Mouse (Mus musculus) lung, embryonic 16.5 days (tissue): ENCODE data around the gene Tcf7l1. TPM values are rescaled to one million over a fixed set of nuclear protein-coding genes. Genes with fewer than 3 reads are reported as not detected.

Experiments used
- ATAC-seq: fragments of 200-750 bp; cut with Nextera tagmentation; 2 replicates; pipeline ENCODE4 v1.8.0; 2017; ENCODE audit warnings: low read depth, mild to moderate bottlenecking, moderate library complexity
- H3K27ac ChIP-seq: fragments of 300-500 bp; sonication (generic); 2 replicates; pipeline ENCODE4 v1.5.1; 2014; ENCODE audit warnings: mild to moderate bottlenecking, control low read depth, low read length
- H3K27me3 ChIP-seq: fragments of 300-500 bp; sonication (generic); 2 replicates; pipeline ENCODE4 v1.6.1; 2014; ENCODE audit warnings: low read depth, low read length, mixed read lengths; ENCODE audit not compliant: control insufficient read depth, insufficient read depth
- H3K36me3 ChIP-seq: fragments of 300-500 bp; sonication (generic); 2 replicates; pipeline ENCODE4 v1.6.1; 2014; ENCODE audit warnings: low read length; ENCODE audit not compliant: control insufficient read depth, insufficient read depth
- H3K4me1 ChIP-seq: fragments of 300-500 bp; sonication (generic); replicated peaks from 2 replicates; pipeline ENCODE4 v1.6.1; 2014; ENCODE audit warnings: low read length, mixed read lengths; ENCODE audit not compliant: control insufficient read depth, insufficient read depth
- H3K4me2 ChIP-seq: fragments of 300-500 bp; sonication (generic); 2 replicates; pipeline ENCODE4 v1.6.1; 2014; ENCODE audit warnings: low read depth, low read length, control low read depth
- H3K4me3 ChIP-seq: fragments of 300-500 bp; sonication (generic); 2 replicates; pipeline ENCODE4 v1.5.1; 2014; ENCODE audit warnings: mild to moderate bottlenecking, low read length, control low read depth
- H3K9ac ChIP-seq: fragments of 300-500 bp; sonication (generic); 2 replicates; pipeline ENCODE4 v1.6.1; 2014; ENCODE audit warnings: low read length, control low read depth
- H3K9me3 ChIP-seq: fragments of 300-500 bp; sonication (generic); 2 replicates; pipeline ENCODE4 v1.6.1; 2016; ENCODE audit warnings: low read length; ENCODE audit not compliant: control insufficient read depth
- WGBS: fragments of 180-500 bp; shearing (Covaris S2); extraction: QIAGEN DNeasy Blood & Tissue Kit; methylation state at CpG from one replicate; pipeline ENCODE4 v1.1.7; 2014; 5-methylcytosine and 5-hydroxymethylcytosine counted together
- polyA plus RNA-seq: library from polyadenylated mRNA; unstranded; fragments of >200 nt; fragmentation: Nextera tagmentation; extraction: Ambion mirVana; gene quantifications from 2 replicates; pipeline ENCODE4 v1.2.1, GENCODE M21; 2015

Gene Tcf7l1
- polyA plus RNA-seq, 1 experiment from 2014 or later = 31.9 TPM

DNA sequence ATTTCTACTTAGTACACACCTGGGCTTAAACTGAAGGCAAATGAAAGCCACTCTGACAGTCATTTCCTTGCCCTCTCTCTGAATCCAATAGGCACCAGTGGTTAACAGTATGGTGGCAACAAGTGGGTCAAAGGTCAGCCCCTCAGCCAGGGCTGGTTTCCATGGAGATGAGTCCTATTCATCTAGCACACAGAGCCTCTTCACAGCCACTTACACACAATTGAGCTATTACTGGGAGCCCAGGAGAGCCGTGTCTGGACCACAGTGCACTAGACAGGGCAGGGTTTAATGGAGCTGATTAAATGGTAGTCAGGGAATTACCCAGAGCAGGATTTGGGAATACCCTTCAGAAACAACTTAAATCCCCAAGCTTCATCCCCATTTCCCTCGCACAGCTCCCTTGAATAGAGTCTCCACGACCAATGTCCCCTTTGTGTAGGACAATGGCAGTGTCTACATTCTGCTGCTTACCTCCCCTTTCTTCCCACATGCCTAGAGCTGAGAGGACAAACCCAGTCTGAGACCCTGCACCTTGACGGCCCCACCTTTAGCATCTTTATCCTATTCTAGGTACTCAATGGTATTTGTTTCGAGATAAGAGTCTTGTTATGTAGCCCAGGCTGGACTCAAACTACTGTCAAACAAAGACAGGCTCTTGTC is 89.5 kb downstream of the Tcf7l1 start:
- Histone ChIP-seq H3K4me2 (no peak overlapping the region), H3K9ac (no peak overlapping the region), H3K36me3 (no peaks in the 10 kb centered on the region), H3K27ac (no peak overlapping the region), H3K9me3 (no peaks in the 10 kb centered on the region), H3K4me1 (peaks cover 25% of the 10 kb centered on the region), H3K4me3 (no peak overlapping the region), H3K27me3 (no peaks in the 10 kb centered on the region)
- ATAC-seq = peak; percentile 20; the same call in 1 of the 2 replicates
- WGBS = 63% methylated on average over 5 of the region's 5 CpGs

- Histone ChIP-seq H3K36me3 (no peaks in the 10 kb centered on the region), H3K9me3 (no peaks in the 10 kb centered on the region), H3K27me3 (no peaks in the 10 kb centered on the region), H3K4me1 (peaks cover 34% of the 10 kb centered on the region), H3K27ac (no peak overlapping the region), H3K4me3 (no peak overlapping the region), H3K9ac (no peak overlapping the region), H3K4me2 (no peak overlapping the region)
- ATAC-seq = no peak
- 91% methylated on average over 5 of the region's 5 CpGs for WGBS
These were observed 90.5 kb downstream of the Tcf7l1 start for GRCm38 (mm10) chr6:72698559-72698958.

- Histone ChIP-seq H3K36me3 (no peaks in the 10 kb centered on the region), H3K9ac (no peak overlapping the region), H3K27ac (no peak overlapping the region), H3K4me2 (no peak overlapping the region), H3K9me3 (no peaks in the 10 kb centered on the region), H3K27me3 (no peaks in the 10 kb centered on the region), H3K4me3 (no peak overlapping the region), H3K4me1 (peaks cover 47% of the 10 kb centered on the region)
- no peak for ATAC-seq
- 18% methylated on average over 11 of the region's 11 CpGs for WGBS
These were observed 92.3 kb downstream of the Tcf7l1 start for GRCm38 (mm10) chr6:72696601-72697335.

DNA sequence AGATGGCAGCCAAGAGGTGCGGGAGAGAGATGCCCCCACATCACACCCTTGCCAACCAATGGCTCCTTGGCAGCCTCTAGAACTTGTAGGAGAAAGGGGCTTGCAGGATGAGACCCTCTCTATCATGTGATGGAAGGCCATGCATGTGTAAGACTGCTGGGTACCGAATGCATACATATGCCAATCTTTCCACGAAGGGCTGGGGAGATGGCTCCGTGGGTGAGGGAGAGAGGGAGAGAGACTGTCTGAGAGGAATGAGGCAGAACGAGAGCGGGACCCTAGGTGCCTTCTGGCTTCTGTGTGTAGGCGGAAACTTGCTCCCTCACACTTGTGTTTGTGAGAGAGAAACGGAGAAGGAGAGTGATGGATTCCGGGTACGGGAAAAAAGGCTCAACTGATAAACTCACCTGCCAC is 94.3 kb downstream of the Tcf7l1 start:
- Histone ChIP-seq H3K27me3 (no peaks in the 10 kb centered on the region), H3K4me2 (no peak overlapping the region), H3K4me1 (peaks cover 66% of the 10 kb centered on the region), H3K27ac (peak overlapping the region; percentile 44; the same call in 1 of the 2 replicates), H3K36me3 (no peaks in the 10 kb centered on the region), H3K4me3 (no peak overlapping the region), H3K9me3 (no peaks in the 10 kb centered on the region), H3K9ac (no peak overlapping the region)
- ATAC-seq = no peak
- 31% methylated on average over 10 of the region's 10 CpGs for whole genome bisulfite sequencing

DNA sequence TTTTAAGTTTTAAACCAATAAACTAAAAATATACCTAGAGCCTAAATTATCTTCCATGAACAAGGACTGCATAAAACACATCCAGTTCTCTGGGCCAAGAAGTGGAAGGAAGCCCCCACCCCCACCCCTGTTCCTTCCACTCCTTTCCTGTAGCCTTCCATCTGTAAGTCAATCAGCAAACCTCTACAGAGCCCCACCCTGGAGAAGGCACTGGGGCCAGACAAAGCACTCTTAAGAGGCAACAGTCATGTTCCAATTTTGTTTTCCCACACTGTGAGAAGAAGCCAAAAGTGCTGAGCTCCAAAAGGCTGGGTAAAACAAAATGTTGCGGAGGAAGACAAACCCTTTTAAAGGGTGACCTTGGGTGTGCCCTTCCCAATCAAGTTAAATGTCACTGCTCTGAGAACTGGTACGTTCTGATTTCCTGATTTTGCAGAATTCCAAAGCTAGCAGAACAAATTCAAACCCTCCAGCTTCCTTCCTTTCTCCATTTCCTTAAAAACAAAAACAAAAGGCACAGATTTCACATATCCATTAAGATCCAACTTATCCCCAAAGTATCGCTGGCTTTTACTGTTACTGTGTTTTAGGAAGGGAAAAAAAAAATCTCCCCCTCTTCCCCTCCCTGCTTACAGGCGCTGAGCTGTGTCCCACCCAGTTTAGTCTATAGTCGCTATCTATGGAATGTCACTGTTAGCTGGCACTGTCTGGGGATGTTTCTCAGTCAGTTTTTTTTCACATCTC is 94.8 kb downstream of the Tcf7l1 start:
- ATAC-seq = no peak
- no peaks in the 10 kb centered on the region for H3K36me3 ChIP-seq
- H3K4me2 ChIP-seq = no peak overlapping the region
- H3K4me1 ChIP-seq = peaks cover 68% of the 10 kb centered on the region
- peak overlapping the region; percentile 44 for H3K27ac ChIP-seq
- no peak overlapping the region for H3K9ac ChIP-seq
- WGBS = 19% methylated on average over 5 of the region's 5 CpGs
- no peaks in the 10 kb centered on the region for H3K27me3 ChIP-seq
- H3K4me3 ChIP-seq = no peak overlapping the region
- H3K9me3 ChIP-seq = no peaks in the 10 kb centered on the region

DNA sequence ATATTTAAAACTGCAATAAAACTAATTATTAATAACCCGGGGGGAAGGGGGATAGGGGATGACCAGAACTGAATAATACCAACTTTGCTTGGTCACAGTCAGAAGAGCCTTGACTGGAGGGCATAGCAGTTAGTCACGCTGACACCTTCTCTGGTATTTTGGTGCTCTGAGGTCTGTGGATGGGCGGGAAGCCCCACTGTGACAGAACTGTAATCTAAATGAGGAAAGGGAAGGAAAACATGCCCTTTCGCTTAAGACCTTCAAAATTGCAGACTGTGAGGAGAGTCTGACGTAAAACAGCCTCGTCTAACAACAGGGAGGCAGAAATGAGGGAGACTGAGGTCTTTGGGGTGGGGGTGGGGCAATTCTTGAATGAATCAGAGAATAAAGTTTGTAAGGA is 96.6 kb downstream of the Tcf7l1 start:
- no peaks in the 10 kb centered on the region for H3K27me3 ChIP-seq
- H3K36me3 ChIP-seq = no peaks in the 10 kb centered on the region
- H3K9me3 ChIP-seq = no peaks in the 10 kb centered on the region
- 73% methylated on average over 6 of the region's 6 CpGs for WGBS
- H3K4me1 ChIP-seq = peaks cover 73% of the 10 kb centered on the region
- H3K4me3 ChIP-seq = no peak overlapping the region
- no peak for ATAC-seq
- no peak overlapping the region for H3K27ac ChIP-seq
- no peak overlapping the region for H3K9ac ChIP-seq
- H3K4me2 ChIP-seq = no peak overlapping the region

DNA sequence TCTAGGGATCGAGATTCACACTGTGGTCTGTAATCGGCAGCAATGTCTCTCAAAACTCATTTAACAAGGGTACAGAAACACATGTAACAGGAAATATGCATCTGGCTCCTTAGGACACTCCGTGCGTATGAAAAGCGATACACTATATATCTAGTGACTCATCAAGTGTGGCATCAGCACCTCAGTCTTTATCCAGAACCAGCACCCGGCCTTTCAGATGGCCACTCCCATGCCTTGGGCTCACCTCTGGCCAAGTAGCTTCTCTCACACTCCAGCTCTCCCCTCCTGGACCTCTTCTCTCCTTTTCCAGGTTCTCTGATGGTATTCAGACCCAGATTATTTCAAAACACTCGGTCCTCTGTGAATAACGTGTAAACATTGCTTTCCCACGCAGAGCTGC is 97.5 kb downstream of the Tcf7l1 start:
- Histone ChIP-seq H3K27ac (no peak overlapping the region), H3K9ac (no peak overlapping the region), H3K4me3 (no peak overlapping the region), H3K36me3 (no peaks in the 10 kb centered on the region), H3K9me3 (no peaks in the 10 kb centered on the region), H3K27me3 (no peaks in the 10 kb centered on the region), H3K4me2 (no peak overlapping the region), H3K4me1 (peaks cover 66% of the 10 kb centered on the region)
- WGBS = 65% methylated on average over 9 of the region's 9 CpGs
- no peak for ATAC-seq

GRCm38 (mm10) chr6:72690595-72690994 is 98.5 kb downstream of the Tcf7l1 start:
- peak overlapping the region; percentile 13; the same call in 1 of the 2 replicates for H3K4me2 ChIP-seq
- H3K9me3 ChIP-seq = no peaks in the 10 kb centered on the region
- WGBS = 42% methylated on average over 10 of the region's 10 CpGs
- no peaks in the 10 kb centered on the region for H3K36me3 ChIP-seq
- H3K9ac ChIP-seq = no peak overlapping the region
- peak overlapping the region; percentile 90 for H3K27ac ChIP-seq
- ATAC-seq = peak; percentile 32; the same call in 1 of the 2 replicates
- H3K4me1 ChIP-seq = peaks cover 64% of the 10 kb centered on the region
- H3K4me3 ChIP-seq = no peak overlapping the region
- no peaks in the 10 kb centered on the region for H3K27me3 ChIP-seq

DNA sequence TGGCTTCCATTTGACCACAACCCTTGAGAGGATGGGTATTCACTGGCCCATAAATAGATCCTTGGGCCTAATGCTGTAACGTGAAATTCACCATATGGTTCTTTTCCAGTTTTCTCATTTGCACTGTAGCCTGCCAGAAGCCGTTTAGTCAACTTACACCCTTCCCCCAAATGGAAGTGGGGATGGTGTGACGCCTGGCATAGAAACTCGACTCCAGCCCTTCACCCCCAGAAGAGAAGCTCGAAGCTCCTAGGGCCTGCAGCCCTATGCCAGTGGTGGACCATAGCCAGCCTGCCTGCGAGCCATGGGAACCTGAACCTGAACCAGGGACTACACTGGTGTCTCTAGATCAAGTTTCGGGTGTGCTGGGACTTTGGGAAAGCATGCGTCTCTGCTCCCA is 99.1 kb downstream of the Tcf7l1 start:
- Histone ChIP-seq H3K27me3 (no peaks in the 10 kb centered on the region), H3K36me3 (no peaks in the 10 kb centered on the region), H3K9ac (no peak overlapping the region), H3K4me3 (no peak overlapping the region), H3K9me3 (no peaks in the 10 kb centered on the region), H3K27ac (peak overlapping the region; percentile 90), H3K4me1 (peaks cover 64% of the 10 kb centered on the region), H3K4me2 (peak overlapping the region; percentile 13; the same call in 1 of the 2 replicates)
- WGBS = 52% methylated on average over 8 of the region's 8 CpGs
- ATAC-seq = peak; percentile 60
